8 mouse cellular contexts compared by ENCODE assay signal in genomic region chr4:34615303-34615702, GRCm38 (mm10). TPM values are rescaled to one million over a fixed set of nuclear protein-coding genes. Genes with fewer than 3 reads are reported as not detected.
A peak's percentile ranks its signal among the peaks of the same experiment; 100 is the strongest.
DNase-seq lines count a peak whose midpoint lies in the region; ATAC-seq and TF ChIP-seq lines count a peak whose summit lies in the region.

No protein-coding gene starts in this region.

- peak overlapping the region; percentile 85 for H3K4me2 ChIP-seq in embryonic facial prominence, embryonic 14.5 days (ENCODE audit: low read depth, low read length)
- H3K4me2 ChIP-seq in hindbrain, postnatal 0 days (ENCODE audit: low read depth, low read length) = peak overlapping the region; percentile 82
- H3K4me2 ChIP-seq in limb, embryonic 14.5 days (replicated peaks; ENCODE audit: low read depth, low read length, severe bottlenecking) = peak overlapping the region; percentile 89
- peak overlapping the region; percentile 95 for H3K4me2 ChIP-seq in myocyte (ENCODE audit: low read depth)

- TF ChIP-seq EP300 in heart, adult 2 months (IDR thresholded peaks at IDR 0.05; ENCODE audit: insufficient read depth, low read depth, low read length) = no peak

- WGBS in heart, adult 2 months = under 1% methylated on average over 13 of the region's 13 CpGs
- under 1% methylated on average over 13 of the region's 13 CpGs for WGBS in embryonic facial prominence, embryonic 14.5 days
- WGBS in hindbrain, postnatal 0 days = 2% methylated on average over 13 of the region's 13 CpGs
- under 1% methylated on average over 13 of the region's 13 CpGs for WGBS in limb, embryonic 14.5 days

- H3K9me3 ChIP-seq in embryonic facial prominence, embryonic 14.5 days (ENCODE audit: control insufficient read depth, low read length) = no peaks in the 10 kb centered on the region
- no peaks in the 10 kb centered on the region for H3K9me3 ChIP-seq in hindbrain, postnatal 0 days (ENCODE audit: low read length)
- H3K9me3 ChIP-seq in limb, embryonic 14.5 days (ENCODE audit: control insufficient read depth, low read length) = no peaks in the 10 kb centered on the region

- H3K27me3 ChIP-seq in heart, adult 2 months (ENCODE audit: control insufficient read depth, insufficient read depth, low read length) = no peaks in the 10 kb centered on the region
- H3K27me3 ChIP-seq in embryonic facial prominence, embryonic 14.5 days (replicated peaks; ENCODE audit: control insufficient read depth, insufficient read depth, low read length) = no peaks in the 10 kb centered on the region
- H3K27me3 ChIP-seq in hindbrain, postnatal 0 days (ENCODE audit: insufficient read depth, low read length) = no peaks in the 10 kb centered on the region
- H3K27me3 ChIP-seq in limb, embryonic 14.5 days (ENCODE audit: control insufficient read depth, insufficient read depth, low read length) = no peaks in the 10 kb centered on the region
- no peaks in the 10 kb centered on the region for H3K27me3 ChIP-seq in myocyte (ENCODE audit: control insufficient read depth, insufficient read depth, insufficient read length)

- no peak for DNase-seq in heart, adult 2 months
- no peak for DNase-seq in heart, adult 8-10 months (ENCODE audit: low spot score)
- peak; percentile 17 for DNase-seq in NIH3T3 (ENCODE audit: low read depth)
- no peak for DNase-seq in embryonic facial prominence, embryonic 14.5 days (ENCODE audit: low spot score)
- peak; percentile 41 for DNase-seq in hindbrain, postnatal 0 days (ENCODE audit: low spot score)
- DNase-seq in limb, embryonic 14.5 days (ENCODE audit: low spot score) = no peak

- ATAC-seq in embryonic facial prominence, embryonic 14.5 days (ENCODE audit: low read depth) = no peak
- ATAC-seq in hindbrain, postnatal 0 days = peak; percentile 12; the same call in 1 of the 2 replicates
- no peak for ATAC-seq in limb, embryonic 14.5 days (ENCODE audit: low FRiP score, low read depth)
- ATAC-seq in erythroid progenitor cell, adult 5-6 weeks (replicated peaks; ENCODE audit: low FRiP score, poor library complexity, severe bottlenecking) = no peak

- peak overlapping the region; percentile 98 for H3K4me3 ChIP-seq in heart, adult 2 months
- peak overlapping the region; percentile 74 for H3K4me3 ChIP-seq in embryonic facial prominence, embryonic 14.5 days (ENCODE audit: low read depth, low read length)
- H3K4me3 ChIP-seq in hindbrain, postnatal 0 days (ENCODE audit: low read length) = peak overlapping the region; percentile 65
- H3K4me3 ChIP-seq in limb, embryonic 14.5 days (replicated peaks; ENCODE audit: low read length) = peak overlapping the region; percentile 87
- peak overlapping the region; percentile 96 for H3K4me3 ChIP-seq in myocyte

- H3K79me2 ChIP-seq in heart, adult 2 months (replicated peaks; ENCODE audit: control insufficient read depth, insufficient read depth, low read length) = peaks cover 4% of the 10 kb centered on the region; the same call in 1 of the 2 replicates
- H3K79me2 ChIP-seq in myocyte (ENCODE audit: control insufficient read depth, insufficient read depth) = peaks cover 47% of the 10 kb centered on the region

- H3K27ac ChIP-seq in heart, adult 2 months = peak overlapping the region; percentile 82
- H3K27ac ChIP-seq in embryonic facial prominence, embryonic 14.5 days (replicated peaks; ENCODE audit: low read depth, low read length) = peak overlapping the region; percentile 87; the same call in 1 of the 2 replicates
- peak overlapping the region; percentile 88; the same call in 1 of the 2 replicates for H3K27ac ChIP-seq in hindbrain, postnatal 0 days
- peak overlapping the region; percentile 91; the same call in 1 of the 2 replicates for H3K27ac ChIP-seq in limb, embryonic 14.5 days (replicated peaks; ENCODE audit: low read depth, low read length)

- intact Hi-C loops in heart, adult 2 months (cut with DNase I) = loop anchor here (2.0 to 5.0 kb wide), 3 partner anchors 65 to 262 kb away; partner anchors contain the start of genes Akirin2 and Slc35a1

- no peak for TF ChIP-seq CTCF in heart, adult 2 months (IDR thresholded peaks at IDR 0.05)
- no peak for TF ChIP-seq CTCF in hindbrain, postnatal 0 days (IDR thresholded peaks at IDR 0.05; ENCODE audit: low read depth)

- TF ChIP-seq POLR2A in heart, adult 2 months (IDR thresholded peaks at IDR 0.05; ENCODE audit: insufficient read depth, low read depth, low read length) = no peak
- no peak for TF ChIP-seq POLR2A in limb, embryonic 14.5 days (IDR thresholded peaks at IDR 0.05; ENCODE audit: borderline replicate concordance, extremely low read depth, insufficient read depth, insufficient read length)
- TF ChIP-seq POLR2A in myocyte (IDR thresholded peaks at IDR 0.05; ENCODE audit: insufficient read length, low read depth) = no peak

- peak overlapping the region; percentile 59 for H3ac ChIP-seq in myocyte (ENCODE audit: control insufficient read depth, insufficient read length)

- H3K9ac ChIP-seq in heart, adult 2 months (ENCODE audit: low read depth, low read length) = peak overlapping the region; percentile 93
- peak overlapping the region; percentile 83 for H3K9ac ChIP-seq in embryonic facial prominence, embryonic 14.5 days (ENCODE audit: low read depth, low read length)
- H3K9ac ChIP-seq in hindbrain, postnatal 0 days (replicated peaks; ENCODE audit: low read length) = peak overlapping the region; percentile 73
- peak overlapping the region; percentile 87 for H3K9ac ChIP-seq in limb, embryonic 14.5 days (ENCODE audit: low read depth, low read length, severe bottlenecking)

- peaks cover 5% of the 10 kb centered on the region; the same call in 1 of the 2 replicates for H3K36me3 ChIP-seq in heart, adult 2 months (ENCODE audit: control insufficient read depth, insufficient read depth, low read length)
- no peaks in the 10 kb centered on the region for H3K36me3 ChIP-seq in embryonic facial prominence, embryonic 14.5 days (ENCODE audit: control insufficient read depth, insufficient read depth, low read length)
- H3K36me3 ChIP-seq in hindbrain, postnatal 0 days (ENCODE audit: insufficient read depth, low read length) = no peaks in the 10 kb centered on the region
- peaks cover 8% of the 10 kb centered on the region; the same call in 1 of the 2 replicates for H3K36me3 ChIP-seq in limb, embryonic 14.5 days (ENCODE audit: control insufficient read depth, insufficient read depth, low read length)
- H3K36me3 ChIP-seq in myocyte (ENCODE audit: control insufficient read depth, insufficient read depth) = no peaks in the 10 kb centered on the region

- H3K4me1 ChIP-seq in heart, adult 2 months (ENCODE audit: control insufficient read depth, insufficient read depth, low read length) = peaks cover 6% of the 10 kb centered on the region; the same call in 1 of the 2 replicates
- peaks cover 20% of the 10 kb centered on the region for H3K4me1 ChIP-seq in embryonic facial prominence, embryonic 14.5 days (ENCODE audit: control insufficient read depth, insufficient read depth, low read length)
- peaks cover 17% of the 10 kb centered on the region for H3K4me1 ChIP-seq in hindbrain, postnatal 0 days (ENCODE audit: insufficient read depth, low read length)
- H3K4me1 ChIP-seq in limb, embryonic 14.5 days (ENCODE audit: control insufficient read depth, insufficient read depth, low read length) = peaks cover 17% of the 10 kb centered on the region

TF ChIP-seq in myocyte, 11 proteins besides CTCF, POLR2A, EP300 and RAD21 (continues in another document):
- TF ChIP-seq MAX (IDR thresholded peaks at IDR 0.05; ENCODE audit: low read depth) (no peak), E2F4 (IDR thresholded peaks at IDR 0.05; ENCODE audit: insufficient read depth) (no peak), MYOG (IDR thresholded peaks at IDR 0.05; ENCODE audit: control insufficient read depth in 1 of 3, insufficient read depth in 1 of 3, insufficient read length in 2 of 3, low read depth in 2 of 3) (no peak), USF1 (IDR thresholded peaks at IDR 0.05; ENCODE audit: low read depth) (no peak), CEBPB (IDR thresholded peaks at IDR 0.05; ENCODE audit: insufficient read depth, poor library complexity, severe bottlenecking) (no peak), MYOD1 (IDR thresholded peaks at IDR 0.05; ENCODE audit: control insufficient read depth in 1 of 3, insufficient read length in 2 of 3, low read depth in 2 of 3) (no peak), POLR2AphosphoS2 (IDR thresholded peaks at IDR 0.05; ENCODE audit: insufficient read length, low read depth) (no peak), TCF12 (IDR thresholded peaks at IDR 0.05; ENCODE audit: insufficient read depth, poor library complexity, severe bottlenecking) (no peak), SRF (IDR thresholded peaks at IDR 0.05; ENCODE audit: control insufficient read depth, insufficient read length, low read depth) (no peak), TCF3 (IDR thresholded peaks at IDR 0.05; ENCODE audit: insufficient read length, low read depth) (no peak)

RNA-seq across cellular contexts. Expression of gene Rars2, which starts 0.5 kb away (rescaled TPM):
- total RNA-seq in heart, adult 2 months (2021) = 10 to 100 TPM; 23.6 to 24.9 TPM
- 10.1 and 19.8 TPM in 2 replicates for polyA plus RNA-seq in heart, adult 2 months (2012; rRNA removed)
- total RNA-seq in heart, adult 8-10 months (2022) = 10 to 100 TPM; 23.0 to 27.2 (median 26.1) TPM
- 48.6 and 57.5 TPM in 2 replicates for polyA plus RNA-seq in embryonic facial prominence, embryonic 14.5 days (2014; fragmentation: Nextera tagmentation; extraction: Ambion mirVana)
- total RNA-seq in hindbrain, postnatal 0 days (2014; rRNA removed) = 11.0 and 16.8 TPM in 2 replicates
- polyA plus RNA-seq in hindbrain, postnatal 0 days (2015; fragmentation: Nextera tagmentation; extraction: Ambion mirVana) = 45.8 and 46.5 TPM in 2 replicates
- 30.4 and 42.3 TPM in 2 replicates for polyA plus RNA-seq in limb, embryonic 14.5 days (2012; rRNA removed)
- polyA plus RNA-seq in limb, embryonic 14.5 days (2014; fragmentation: Nextera tagmentation; extraction: Ambion mirVana) = 54.0 and 62.9 TPM in 2 replicates
- polyA plus RNA-seq in myocyte (2012; fragmentation: generic; extraction: Trizol) = 15.4 TPM
- total RNA-seq in erythroid progenitor cell, adult 5-6 weeks (2015; ENCODE audit: low replicate concordance) = 7.2 and 26.0 TPM in 2 replicates
- total RNA-seq in erythroid progenitor cell, adult 5-6 weeks (2017; ENCODE audit: low replicate concordance) = 10.4 and 21.5 TPM in 2 replicates

RNA-seq across cellular contexts. Expression of gene Orc3, which starts 0.6 kb away (rescaled TPM):
- 10 to 100 TPM; 28.5 to 34.3 TPM for total RNA-seq in heart, adult 2 months (2021)
- 17.1 and 37.5 TPM in 2 replicates for polyA plus RNA-seq in heart, adult 2 months (2012; rRNA removed)
- total RNA-seq in heart, adult 8-10 months (2022) = 10 to 100 TPM; 32.9 to 36.3 (median 34.1) TPM
- polyA plus RNA-seq in embryonic facial prominence, embryonic 14.5 days (2014; fragmentation: Nextera tagmentation; extraction: Ambion mirVana) = 82.5 and 94.7 TPM in 2 replicates
- 68.0 and 68.9 TPM in 2 replicates for total RNA-seq in hindbrain, postnatal 0 days (2014; rRNA removed)
- 61.8 and 61.9 TPM in 2 replicates for polyA plus RNA-seq in hindbrain, postnatal 0 days (2015; fragmentation: Nextera tagmentation; extraction: Ambion mirVana)
- 56.9 and 59.4 TPM in 2 replicates for polyA plus RNA-seq in limb, embryonic 14.5 days (2012; rRNA removed)
- polyA plus RNA-seq in limb, embryonic 14.5 days (2014; fragmentation: Nextera tagmentation; extraction: Ambion mirVana) = 93.3 and 94.0 TPM in 2 replicates
- 20.0 TPM for polyA plus RNA-seq in myocyte (2012; fragmentation: generic; extraction: Trizol)
- total RNA-seq in erythroid progenitor cell, adult 5-6 weeks (2015; ENCODE audit: low replicate concordance) = 42.5 and 69.6 TPM in 2 replicates
- total RNA-seq in erythroid progenitor cell, adult 5-6 weeks (2017; ENCODE audit: low replicate concordance) = 33.9 and 34.3 TPM in 2 replicates

Comparison
In these comparisons a context has a peak if more than half of its experiments do, and no peak if none do; other contexts are left out.
1. DNase-seq: peak in NIH3T3 (single experiment) and hindbrain, postnatal 0 days (single experiment); none in heart, adult 2 months (0 of 2), heart, adult 8-10 months (single experiment), embryonic facial prominence, embryonic 14.5 days (single experiment) and limb, embryonic 14.5 days (single experiment).
2. Peak in every context shown above with its lines, with median percentiles within 50 percentile points of each other: H3K27ac ChIP-seq, H3K4me3 ChIP-seq, H3K9ac ChIP-seq and H3K4me2 ChIP-seq.